Mouse (Mus musculus) liver, postnatal 0 days (tissue): ENCODE measurements around the gene Urad. TPM values are rescaled to one million over a fixed set of nuclear protein-coding genes. Genes with fewer than 3 reads are reported as not detected.

Source experiments
- ATAC-seq: fragments of 200-750 bp; cut with Nextera tagmentation; 2 replicates; pipeline ENCODE4 v1.8.0; 2017; ENCODE audit warnings: mild to moderate bottlenecking, moderate library complexity
- DNase-seq: peaks from one replicate; pipeline ENCODE4 v3.0.0-alpha.2; 2016
- H3K27ac ChIP-seq: fragments of 300-500 bp; sonication (generic); 2 replicates; pipeline ENCODE4 v1.5.1; 2014; ENCODE audit warnings: antibody characterized with exemption, moderate library complexity, mild to moderate bottlenecking, low read depth
- H3K27me3 ChIP-seq: fragments of 300-500 bp; sonication (generic); 2 replicates; pipeline ENCODE4 v1.6.1; 2014; ENCODE audit warnings: low read length, control low read depth, mixed read lengths; ENCODE audit not compliant: insufficient read depth
- H3K36me3 ChIP-seq: fragments of 300-500 bp; sonication (generic); replicated peaks from 2 replicates; pipeline ENCODE4 v1.6.1; 2014; ENCODE audit warnings: mild to moderate bottlenecking, control low read depth, low read length, moderate library complexity, mixed read lengths; ENCODE audit not compliant: insufficient read depth
- H3K4me1 ChIP-seq: fragments of 300-500 bp; sonication (generic); 2 replicates; pipeline ENCODE4 v1.6.1; 2014; ENCODE audit warnings: antibody characterized with exemption, mild to moderate bottlenecking, control low read depth; ENCODE audit not compliant: insufficient read depth
- H3K4me2 ChIP-seq: fragments of 300-500 bp; sonication (generic); 2 replicates; pipeline ENCODE4 v1.6.1; 2014; ENCODE audit warnings: low read depth, mild to moderate bottlenecking, low read length, moderate library complexity, mixed read lengths
- H3K4me3 ChIP-seq: fragments of 300-500 bp; sonication (generic); 2 replicates; pipeline ENCODE4 v1.5.1; 2014; ENCODE audit warnings: low read depth, low read length
- H3K9ac ChIP-seq: fragments of 300-500 bp; sonication (generic); replicated peaks from 2 replicates; pipeline ENCODE4 v1.6.1; 2014; ENCODE audit warnings: mild to moderate bottlenecking, moderate library complexity
- H3K9me3 ChIP-seq: fragments of 300-500 bp; sonication (generic); 2 replicates; pipeline ENCODE4 v1.6.1; 2016; ENCODE audit warnings: mild to moderate bottlenecking, control low read depth, low read length, mixed read lengths
- CTCF ChIP-seq: sonication (generic); IDR thresholded peaks from 2 replicates; pipeline ENCODE4 v1.5.1; 2016; ENCODE audit warnings: antibody characterized with exemption, low read depth
- EP300 ChIP-seq: IDR thresholded peaks from 2 replicates; pipeline ENCODE4 v1.6.1; 2016; ENCODE audit warnings: antibody characterized with exemption, low read depth, mild to moderate bottlenecking
- WGBS: fragments of 180-500 bp; shearing (Covaris S2); extraction: QIAGEN DNeasy Blood & Tissue Kit; methylation state at CpG from one replicate; pipeline ENCODE4 v1.1.7; 2014; ENCODE audit not compliant: insufficient replicate concordance; 5-methylcytosine and 5-hydroxymethylcytosine counted together
- polyA plus RNA-seq: library from polyadenylated mRNA; unstranded; fragments of >200 nt; fragmentation: Nextera tagmentation; extraction: Ambion mirVana; gene quantifications from 2 replicates; pipeline ENCODE4 v1.2.1, GENCODE M21; 2015

Gene Urad
- polyA plus RNA-seq, 1 experiment from 2014 or later, result 35.9 TPM

- H3K4me2 ChIP-seq, result no peak overlapping the region
- DNase-seq, result no peak
- no peak overlapping the region for H3K9ac ChIP-seq
- H3K4me3 ChIP-seq, result no peak overlapping the region
- WGBS, result 70% methylated on average over 1 of the region's 1 CpGs
- no peaks in the 10 kb centered on the region for H3K27me3 ChIP-seq
- H3K4me1 ChIP-seq, result no peaks in the 10 kb centered on the region
- TF ChIP-seq EP300 (no peak), CTCF (peak; percentile 28)
- no peaks in the 10 kb centered on the region for H3K9me3 ChIP-seq
- no peak for ATAC-seq
- no peak overlapping the region for H3K27ac ChIP-seq
- H3K36me3 ChIP-seq, result no peaks in the 10 kb centered on the region
Observed at GRCm38 (mm10) chr5:147345981-147346380, 23.7 kb upstream of the Urad start.

GRCm38 (mm10) chr5:147343904-147344303 lies 21.7 kb upstream of the Urad start:
- Histone ChIP-seq H3K4me3 (no peak overlapping the region), H3K4me2 (no peak overlapping the region), H3K27ac (no peak overlapping the region), H3K27me3 (no peaks in the 10 kb centered on the region), H3K36me3 (no peaks in the 10 kb centered on the region), H3K4me1 (no peaks in the 10 kb centered on the region), H3K9me3 (no peaks in the 10 kb centered on the region), H3K9ac (no peak overlapping the region)
- TF ChIP-seq CTCF, result no peak
- TF ChIP-seq EP300, result no peak
- 89% methylated on average over 10 of the region's 10 CpGs for WGBS
- DNase-seq (no peak), ATAC-seq (no peak)

DNA sequence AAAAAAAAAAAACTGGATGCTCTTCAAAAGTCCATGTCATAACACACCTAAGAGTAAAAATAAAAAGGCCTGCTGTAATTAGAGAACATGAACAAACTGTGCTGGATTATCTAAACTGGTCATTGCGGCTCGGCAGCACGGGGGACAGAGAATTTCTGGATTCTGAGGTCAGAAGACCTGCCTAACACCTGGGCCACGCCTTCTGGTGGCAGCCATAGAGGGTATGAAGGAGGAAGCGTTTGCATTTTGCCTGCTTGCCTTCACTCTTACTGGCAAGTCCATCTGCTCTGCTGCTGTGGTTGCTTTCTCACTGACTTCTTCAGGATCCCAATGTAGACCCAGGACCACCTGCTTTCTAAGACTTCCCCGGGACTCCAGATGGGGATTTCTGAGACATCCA lies 20.7 kb upstream of the Urad start:
- no peak overlapping the region for H3K4me3 ChIP-seq
- no peak overlapping the region for H3K27ac ChIP-seq
- H3K36me3 ChIP-seq, result no peaks in the 10 kb centered on the region
- no peak for TF ChIP-seq CTCF
- no peak for TF ChIP-seq EP300
- DNase-seq (no peak), ATAC-seq (no peak)
- H3K27me3 ChIP-seq, result no peaks in the 10 kb centered on the region
- WGBS, result 80% methylated on average over 6 of the region's 6 CpGs
- H3K9me3 ChIP-seq, result no peaks in the 10 kb centered on the region
- no peak overlapping the region for H3K9ac ChIP-seq
- no peaks in the 10 kb centered on the region for H3K4me1 ChIP-seq
- no peak overlapping the region for H3K4me2 ChIP-seq

- Histone ChIP-seq H3K27ac (peak overlapping the region; percentile 55), H3K4me2 (no peak overlapping the region), H3K9me3 (no peaks in the 10 kb centered on the region), H3K36me3 (no peaks in the 10 kb centered on the region), H3K4me1 (no peaks in the 10 kb centered on the region), H3K9ac (no peak overlapping the region), H3K27me3 (no peaks in the 10 kb centered on the region), H3K4me3 (no peak overlapping the region)
- TF ChIP-seq CTCF (no peak), EP300 (no peak)
- 26% methylated on average over 13 of the region's 13 CpGs for WGBS
- ATAC-seq (peak; percentile 33; the same call in 1 of the 2 replicates), DNase-seq (no peak)
Observed at GRCm38 (mm10) chr5:147340741-147341414, 18.6 kb upstream of the Urad start.

DNA sequence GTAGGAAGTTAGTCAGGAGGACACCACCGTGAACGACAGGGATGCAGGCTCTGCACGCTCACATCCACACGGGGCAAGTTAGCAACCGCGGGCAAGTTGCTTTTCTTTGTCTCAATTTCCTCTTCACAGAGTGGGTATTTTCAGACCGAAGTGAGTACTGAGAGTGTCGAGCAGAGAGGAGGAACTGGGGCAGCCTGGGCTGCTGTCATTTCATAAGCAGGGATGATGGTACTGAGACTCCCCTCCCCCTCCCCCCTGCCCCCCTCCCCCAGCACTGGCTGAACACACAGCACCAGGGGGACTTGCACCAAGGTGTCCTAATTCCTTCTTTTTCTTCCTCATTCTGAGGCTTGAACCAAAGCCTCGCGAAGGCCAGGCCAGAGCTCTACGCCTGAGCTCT lies 17.3 kb upstream of the Urad start:
- Histone ChIP-seq H3K36me3 (no peaks in the 10 kb centered on the region), H3K27me3 (no peaks in the 10 kb centered on the region), H3K9me3 (no peaks in the 10 kb centered on the region), H3K4me3 (no peak overlapping the region), H3K4me2 (no peak overlapping the region), H3K27ac (peak overlapping the region; percentile 23; the same call in 1 of the 2 replicates), H3K9ac (no peak overlapping the region), H3K4me1 (no peaks in the 10 kb centered on the region)
- 26% methylated on average over 11 of the region's 11 CpGs for WGBS
- no peak for TF ChIP-seq CTCF
- no peak for TF ChIP-seq EP300
- DNase-seq (no peak), ATAC-seq (peak; percentile 44; the same call in 1 of the 2 replicates)

- Histone ChIP-seq H3K36me3 (no peaks in the 10 kb centered on the region), H3K27ac (no peak overlapping the region; the same call in 1 of the 2 replicates), H3K4me1 (no peaks in the 10 kb centered on the region), H3K4me3 (no peak overlapping the region), H3K9ac (no peak overlapping the region; the same call in 1 of the 2 replicates), H3K4me2 (no peak overlapping the region), H3K9me3 (no peaks in the 10 kb centered on the region), H3K27me3 (no peaks in the 10 kb centered on the region)
- 52% methylated on average over 9 of the region's 9 CpGs for WGBS
- TF ChIP-seq EP300 (no peak), CTCF (no peak)
- DNase-seq (no peak), ATAC-seq (no peak)
Observed at GRCm38 (mm10) chr5:147338967-147339366, 16.7 kb upstream of the Urad start.
